Mouse (Mus musculus): Measurements from ENCODE around the gene Papss1. TPM values are rescaled to one million over a fixed set of nuclear protein-coding genes. Genes with fewer than 3 reads are reported as not detected.

The Papss1 gene
- total RNA-seq, 2 experiments from 2014 or later, result 73.5 to 82.0 TPM

Other genes starting within 250 kb of the Papss1 start
- gene Sgms2, start 73.4 kb upstream of the Papss1 start, total RNA-seq (2021), result 1 to 10 TPM; 8.9 to 9.8 TPM

Data from adrenal gland, postnatal 4 days (tissue).